9 mouse cellular contexts compared by ENCODE assay signal in the genomic region with DNA sequence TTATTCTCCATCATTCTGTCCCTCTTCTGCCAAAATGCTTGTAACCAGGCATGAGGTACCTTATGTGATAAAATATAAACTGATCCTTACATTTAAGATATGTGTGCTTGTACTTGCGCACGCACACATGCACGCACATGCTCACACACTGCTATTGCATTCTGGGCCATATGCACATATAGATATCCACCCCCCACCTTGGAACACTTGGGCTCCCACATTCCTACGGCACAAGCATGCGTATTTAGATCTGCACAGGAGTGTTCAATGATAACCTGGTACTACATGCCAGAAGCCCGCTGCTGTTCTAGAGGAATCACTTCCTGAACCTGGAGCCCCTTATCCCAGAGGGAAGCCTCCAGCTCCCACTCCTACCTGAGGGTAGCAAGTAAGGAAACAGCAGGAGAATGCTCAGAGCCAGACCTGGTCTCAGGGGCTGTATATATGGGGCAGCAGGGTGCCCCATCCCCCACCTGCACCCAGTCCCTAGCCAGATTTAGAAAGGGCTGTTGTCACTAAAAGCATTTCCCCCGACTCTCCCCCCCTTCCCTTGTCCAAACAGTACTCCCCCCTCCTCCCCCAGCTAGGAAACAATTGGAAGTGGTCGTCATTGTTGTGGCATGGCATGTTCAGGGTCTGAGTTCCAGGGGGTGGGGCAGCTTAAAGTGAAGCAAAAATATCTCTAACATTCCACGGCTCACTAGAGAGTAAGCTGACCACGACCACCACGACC. TPM values are rescaled to one million over a fixed set of nuclear protein-coding genes. Genes with fewer than 3 reads are reported as not detected.
DNase-seq lines count a peak whose midpoint lies in the region; ATAC-seq lines count a peak whose summit lies in the region.
"Had no signal": no experiment of that assay in that cellular context is flagged by ENCODE, and none has a peak within 500 bp of the region (broad histone marks: within the 10 kb centered on the region; RNA-seq: fewer than 3 reads in every experiment).

A gene (minus strand): TSS at position 491 of the 733 bp plus-strand sequence.

- peak within 1 kb of the TSS; percentile 58 for H3K9ac ChIP-seq in forebrain, embryonic 16.5 days (replicated peaks; ENCODE audit: low read depth, low read length)
- H3K9ac ChIP-seq in midbrain, embryonic 16.5 days (ENCODE audit: low read depth, low read length), result peak within 1 kb of the TSS; percentile 16; the same call in 1 of the 2 replicates
- H3K9ac ChIP-seq: neural tube, embryonic 12.5 days had no signal

- H3K27ac ChIP-seq in forebrain, embryonic 16.5 days (ENCODE audit: low read length), result peak within 1 kb of the TSS; percentile 94
- H3K27ac ChIP-seq in midbrain, embryonic 16.5 days (ENCODE audit: low read length), result peak within 1 kb of the TSS; percentile 93
- H3K27ac ChIP-seq: neural tube, embryonic 12.5 days had no signal

- H3K9me3 ChIP-seq in forebrain, embryonic 16.5 days (ENCODE audit: control insufficient read depth, low read length), result no peaks in the 10 kb centered on the region
- no peaks in the 10 kb centered on the region for H3K9me3 ChIP-seq in midbrain, embryonic 16.5 days (replicated peaks; ENCODE audit: control insufficient read depth, low read length, poor library complexity, severe bottlenecking)
- H3K9me3 ChIP-seq: neural tube, embryonic 12.5 days had no signal

- peak within 1 kb of the TSS; percentile 22; the same call in 1 of the 2 replicates for H3K4me2 ChIP-seq in forebrain, embryonic 16.5 days (ENCODE audit: low read length)
- no peak within 1 kb of the TSS; the same call in 1 of the 2 replicates for H3K4me2 ChIP-seq in midbrain, embryonic 16.5 days (ENCODE audit: low read length)
- H3K4me2 ChIP-seq: neural tube, embryonic 12.5 days had no signal

- no peak for ATAC-seq in forebrain, embryonic 16.5 days
- ATAC-seq in midbrain, embryonic 16.5 days, result no peak

- H3K4me3 ChIP-seq in forebrain, embryonic 16.5 days (replicated peaks; ENCODE audit: low read length), result no peak within 1 kb of the TSS
- H3K4me3 ChIP-seq in midbrain, embryonic 16.5 days (ENCODE audit: low read depth, low read length), result no peak within 1 kb of the TSS
- H3K4me3 ChIP-seq: neural tube, embryonic 12.5 days had no signal

- intact Hi-C loops in heart, postnatal 36 days (cut with DNase I), result no loop called here

- H3K36me3 ChIP-seq in forebrain, embryonic 16.5 days (ENCODE audit: control insufficient read depth, insufficient read depth), result no peaks in the 10 kb centered on the region
- H3K36me3 ChIP-seq in midbrain, embryonic 16.5 days (ENCODE audit: control insufficient read depth, insufficient read depth, low read length), result no peaks in the 10 kb centered on the region
- H3K36me3 ChIP-seq: neural tube, embryonic 12.5 days had no signal

- 50% methylated on average over 11 of the region's 11 CpGs for WGBS in forebrain, embryonic 16.5 days
- WGBS in midbrain, embryonic 16.5 days, result 48% methylated on average over 11 of the region's 11 CpGs

- H3K27me3 ChIP-seq in forebrain, embryonic 16.5 days (replicated peaks; ENCODE audit: control insufficient read depth, insufficient read depth, low read length), result no peaks in the 10 kb centered on the region
- H3K27me3 ChIP-seq in midbrain, embryonic 16.5 days (ENCODE audit: control insufficient read depth, insufficient read depth, low read depth, low read length), result no peaks in the 10 kb centered on the region
- H3K27me3 ChIP-seq: neural tube, embryonic 12.5 days had no signal

- peaks cover 33% of the 10 kb centered on the region for H3K4me1 ChIP-seq in forebrain, embryonic 16.5 days (replicated peaks; ENCODE audit: control insufficient read depth, insufficient read depth, low read length)
- H3K4me1 ChIP-seq in midbrain, embryonic 16.5 days (ENCODE audit: control insufficient read depth, insufficient read depth, low read length), result peaks cover 43% of the 10 kb centered on the region

- DNase-seq in layer of hippocampus, adult 18-20 months (ENCODE audit: low spot score in 2 of 2), result no peak
- DNase-seq in layer of hippocampus, postnatal 36 days, result no peak
- DNase-seq in heart, postnatal 36 days, result no peak
- DNase-seq in kidney, postnatal 14 days, result no peak
- no peak for DNase-seq in right cerebral cortex, postnatal 14 days
- no peak for DNase-seq in embryo, embryonic 10.5 days (ENCODE audit: low spot score)

RNA-seq across cellular contexts. Expression of the gene that starts here (rescaled TPM):
- 10 to 100 TPM; 10.1 to 14.4 TPM for total RNA-seq in layer of hippocampus, adult 18-20 months (2021)
- 1 to 10 TPM; 7.9 to 9.2 TPM for total RNA-seq in layer of hippocampus, postnatal 36 days (2021)
- polyA plus RNA-seq in forebrain, embryonic 16.5 days (2015; fragmentation: Nextera tagmentation; extraction: Ambion mirVana), result 6.9 and 7.4 TPM in 2 replicates
- total RNA-seq in heart, postnatal 36 days (2021), result 1,000 to 10,000 TPM; 2,242 to 2,437 TPM
- polyA plus RNA-seq in midbrain, embryonic 16.5 days (2015; fragmentation: Nextera tagmentation; extraction: Ambion mirVana), result 7.7 and 8.9 TPM in 2 replicates

Comparison
In these comparisons a context has a peak if more than half of its experiments do, and no peak if none do; other contexts are left out.
1. RNA of the gene that starts here (total RNA-seq): 2,242 to 2,437 TPM in heart, postnatal 36 days; 10.1 to 14.4 TPM in layer of hippocampus, adult 18-20 months and 7.9 to 9.2 TPM in layer of hippocampus, postnatal 36 days; every median in the first group is over 100 times any median in the second.